Mouse (Mus musculus) brain, embryonic 18.5 days (tissue): Measurements from ENCODE around the gene Gm17509.

Source experiments
- DNase-seq: peaks from one replicate; pipeline ENCODE4 v3.0.0-alpha.2; 2012; ENCODE audit warnings: low read depth, low spot score

Gene Gm17509

DNA sequence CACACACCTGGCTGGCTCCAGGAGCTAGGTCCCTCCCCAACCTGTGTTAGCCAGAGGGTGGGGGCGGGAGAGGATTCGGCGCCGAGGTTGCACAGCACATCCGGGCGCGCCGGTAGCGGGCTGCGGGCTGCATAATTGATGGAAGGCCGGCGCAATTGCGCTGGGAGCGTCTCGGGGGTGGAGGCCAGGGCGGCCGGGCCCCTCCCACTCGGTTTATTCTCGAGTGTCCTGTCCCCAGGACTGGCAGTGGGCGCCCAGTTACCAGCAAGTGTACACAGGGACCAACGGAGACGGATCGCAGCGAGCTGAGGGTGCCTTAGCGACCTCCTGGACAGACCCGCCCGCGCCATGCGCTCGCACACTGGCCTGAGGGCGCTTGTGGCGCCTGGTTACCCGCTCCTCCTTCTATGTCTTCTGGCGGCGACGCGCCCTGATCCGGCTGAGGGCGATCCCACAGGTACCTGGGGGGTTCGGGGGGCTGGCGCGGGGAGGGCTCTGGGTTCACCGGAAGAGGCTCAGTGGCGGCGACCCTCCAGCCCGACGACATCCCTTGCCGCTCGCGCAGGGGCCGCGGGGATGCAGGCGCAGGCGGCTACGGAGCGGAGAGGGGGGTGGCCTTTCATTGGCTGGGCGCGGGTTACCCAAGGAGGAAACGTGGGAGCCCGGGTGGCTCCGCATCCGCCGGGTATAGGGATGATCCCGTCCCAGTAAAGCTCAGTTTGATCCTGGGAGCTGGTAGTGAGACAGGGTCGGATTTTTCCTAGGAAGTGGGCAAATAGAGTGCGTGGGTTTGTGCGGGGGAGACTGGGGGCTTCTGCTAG, at the start of gene Gm17509:
Gm17509 (minus strand) TSS at position 575 of the 821 bp plus-strand sequence.
- DNase-seq: peak; percentile 16

DNA sequence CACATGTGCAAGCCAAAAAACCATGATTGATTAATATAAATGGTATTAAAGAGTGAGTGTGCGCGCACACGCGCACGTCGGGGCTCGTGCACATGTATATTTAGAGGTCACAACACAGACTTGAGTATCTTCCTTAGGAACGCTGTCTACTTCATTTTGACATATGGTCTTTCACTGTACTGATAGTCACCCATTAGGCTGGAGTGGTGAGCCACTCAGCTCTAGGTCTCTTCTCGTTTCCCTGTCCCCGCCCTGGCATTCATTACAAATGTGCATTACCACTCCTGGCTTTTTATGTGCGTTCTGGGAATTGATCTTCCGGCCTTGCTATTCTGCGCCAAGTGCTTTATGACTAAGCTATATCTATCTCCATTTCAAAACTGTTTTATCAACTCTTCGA, 47.1 kb upstream of the Gm17509 start:
- no peak for DNase-seq

DNA sequence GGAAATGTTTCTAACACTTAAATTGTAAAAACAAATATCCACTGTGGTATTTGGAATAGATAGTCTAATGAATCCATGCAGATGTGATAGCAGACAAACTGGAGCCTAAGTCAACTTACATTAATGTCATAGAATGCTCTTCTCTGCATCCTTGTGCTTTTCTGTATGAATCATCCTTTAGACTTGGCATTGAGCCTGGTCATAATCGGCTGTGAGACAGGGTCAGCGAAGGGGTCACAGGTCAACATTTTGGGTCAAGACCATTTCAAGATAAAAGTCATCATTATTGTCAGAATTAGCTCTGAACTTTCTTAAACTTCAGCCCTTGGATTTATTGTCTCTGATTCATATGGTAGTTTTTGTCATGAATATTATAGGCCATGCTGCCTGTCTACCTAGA, 45.3 kb upstream of the Gm17509 start:
- DNase-seq: no peak

DNA sequence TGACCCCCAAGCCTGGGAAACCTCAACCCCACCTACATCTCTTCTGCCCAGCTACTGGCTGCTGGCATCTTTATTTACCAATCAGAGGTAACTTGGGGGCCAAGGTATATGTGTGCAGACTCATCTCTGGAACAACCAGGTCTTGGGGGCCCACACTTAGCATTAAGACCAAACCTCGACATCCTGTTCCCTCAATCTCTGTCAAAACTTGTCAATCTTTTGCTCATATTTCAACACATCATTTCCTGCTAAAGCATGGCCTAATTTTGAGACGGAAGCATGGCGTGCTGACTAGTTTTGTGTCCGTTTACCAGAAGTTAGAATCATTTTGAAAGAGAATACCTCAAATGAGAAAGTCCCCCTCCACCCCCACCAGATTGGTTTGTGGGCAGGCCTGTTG, 39.8 kb upstream of the Gm17509 start:
- DNase-seq: no peak

DNA sequence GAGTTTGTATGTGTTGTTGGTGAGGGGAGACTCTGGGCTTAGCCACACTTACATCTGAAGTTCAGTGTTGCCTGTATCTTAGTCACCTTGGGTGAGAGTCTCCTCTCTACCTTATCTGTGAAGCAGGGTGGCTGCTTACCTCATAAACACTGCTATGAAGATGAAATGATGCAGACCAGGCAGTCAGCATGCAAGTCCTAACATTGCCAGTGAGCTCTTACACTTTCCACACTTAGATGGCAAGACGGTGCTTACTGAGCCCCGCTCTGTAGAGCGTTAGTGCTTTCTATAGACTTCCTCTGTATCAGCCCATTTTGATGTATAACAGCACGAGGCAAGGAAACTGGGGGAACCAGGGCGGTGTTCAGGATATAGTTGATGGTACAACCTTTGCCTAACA, 21.7 kb upstream of the Gm17509 start:
- DNase-seq: no peak

DNA sequence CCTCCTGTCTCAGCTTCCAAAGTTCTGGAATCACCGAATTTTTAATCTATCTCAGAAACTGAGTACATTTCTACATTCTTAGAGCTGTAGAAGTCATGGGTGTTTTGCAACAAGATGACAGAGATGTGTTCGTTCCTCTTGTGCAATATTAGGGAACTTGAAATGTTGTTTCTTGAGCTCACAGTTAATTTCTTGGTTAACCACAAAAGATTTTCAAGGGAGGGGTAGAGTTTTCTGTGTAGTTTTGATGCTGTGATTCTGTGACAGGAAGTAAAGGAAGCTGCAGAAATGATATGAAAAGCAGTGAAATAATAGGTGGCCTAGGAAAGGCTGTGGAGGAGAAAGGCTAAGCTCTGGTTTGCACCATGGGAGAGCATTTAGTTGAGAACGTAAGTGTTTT, 21.2 kb upstream of the Gm17509 start:
- DNase-seq: no peak

DNA sequence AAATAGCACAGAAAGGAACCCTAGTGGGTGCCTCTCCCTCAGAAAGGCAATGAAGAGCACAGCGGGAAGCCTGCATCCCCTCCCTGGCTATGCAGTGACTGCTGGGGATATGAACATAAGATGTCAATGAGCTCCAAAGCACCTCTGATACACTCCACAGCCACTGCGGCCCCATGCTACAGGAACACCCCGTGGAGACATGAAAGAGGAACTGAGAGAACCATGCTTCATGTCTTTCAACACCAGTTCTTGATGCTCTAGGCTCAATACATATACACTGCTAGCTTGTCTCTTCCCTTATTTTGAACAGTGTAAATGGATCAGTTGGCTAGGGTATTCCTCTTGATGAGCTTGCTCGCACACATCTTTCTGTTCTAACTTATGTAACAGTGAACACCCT, 16.2 kb upstream of the Gm17509 start:
- DNase-seq: no peak

DNA sequence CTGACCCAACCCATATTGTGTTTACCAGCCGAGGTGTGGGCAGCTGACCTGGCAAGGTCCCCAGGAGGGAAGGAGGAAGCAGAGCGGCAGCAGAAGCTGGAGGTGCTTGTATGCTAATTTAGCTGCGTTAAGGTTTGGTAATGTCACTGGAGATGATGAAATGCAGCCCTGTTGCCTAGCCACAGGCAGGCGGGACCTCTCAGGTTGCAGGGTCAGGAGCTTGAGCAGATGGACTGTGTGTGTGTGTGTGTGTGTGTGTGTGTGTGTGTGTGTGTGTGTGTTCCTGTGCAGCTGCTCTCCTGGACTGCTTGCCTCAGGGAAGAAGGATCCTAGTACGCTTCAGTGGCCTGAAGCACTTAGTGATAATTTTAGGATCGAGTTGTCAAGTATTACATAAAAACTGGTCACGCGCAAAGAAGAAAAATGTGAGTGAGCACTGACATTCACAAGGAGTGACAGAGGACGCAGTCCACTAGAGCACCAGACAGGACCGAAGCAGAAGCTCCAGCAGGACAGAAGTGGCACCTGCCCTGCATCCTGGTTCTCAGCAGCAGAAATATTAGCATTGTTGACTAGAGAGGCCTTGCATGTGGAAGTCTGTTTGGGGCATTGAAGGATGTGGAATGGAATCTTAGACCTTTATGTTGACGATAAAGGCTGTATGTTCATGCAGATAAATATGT, 14.8 kb upstream of the Gm17509 start:
- DNase-seq: no peak

DNA sequence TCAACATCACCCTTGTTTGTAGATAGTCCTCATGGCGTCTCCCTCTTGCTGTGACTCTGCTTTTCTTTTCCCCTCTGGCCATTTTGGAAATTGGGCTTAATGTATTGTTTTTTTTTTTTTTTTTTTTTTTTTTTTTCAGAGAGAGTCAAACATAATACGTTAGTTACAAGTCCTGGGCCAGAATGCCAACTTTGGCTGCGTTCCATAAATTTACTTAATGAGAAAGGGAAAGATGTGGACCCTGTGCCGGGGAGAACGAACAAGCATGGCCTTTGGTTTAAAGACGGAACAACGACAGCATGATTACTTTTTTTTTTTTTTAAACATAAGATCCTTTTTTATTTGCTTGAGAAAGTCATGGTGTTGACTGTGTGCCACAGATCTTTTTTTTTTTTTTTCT, 13.6 kb upstream of the Gm17509 start:
- no peak for DNase-seq

DNA sequence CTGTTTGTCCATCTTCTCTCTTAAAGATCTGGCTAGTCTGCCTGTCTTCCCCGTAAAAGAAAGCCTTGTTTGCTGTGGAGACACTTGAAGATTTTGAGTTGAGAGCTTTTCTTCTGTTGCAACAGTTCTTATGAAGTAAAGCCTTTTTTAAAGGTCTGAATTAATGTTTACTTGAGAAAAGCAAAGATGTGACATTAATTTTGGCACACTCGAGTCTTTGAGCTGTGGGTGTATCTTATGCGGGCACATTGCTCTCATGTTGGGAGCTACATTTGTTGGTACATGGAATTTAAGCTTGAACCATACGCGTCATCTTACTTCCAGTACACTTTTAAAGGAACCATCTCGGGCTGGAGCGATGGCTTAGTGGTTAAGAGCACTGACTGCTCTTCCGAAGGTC, 12.9 kb upstream of the Gm17509 start:
- DNase-seq: no peak

DNA sequence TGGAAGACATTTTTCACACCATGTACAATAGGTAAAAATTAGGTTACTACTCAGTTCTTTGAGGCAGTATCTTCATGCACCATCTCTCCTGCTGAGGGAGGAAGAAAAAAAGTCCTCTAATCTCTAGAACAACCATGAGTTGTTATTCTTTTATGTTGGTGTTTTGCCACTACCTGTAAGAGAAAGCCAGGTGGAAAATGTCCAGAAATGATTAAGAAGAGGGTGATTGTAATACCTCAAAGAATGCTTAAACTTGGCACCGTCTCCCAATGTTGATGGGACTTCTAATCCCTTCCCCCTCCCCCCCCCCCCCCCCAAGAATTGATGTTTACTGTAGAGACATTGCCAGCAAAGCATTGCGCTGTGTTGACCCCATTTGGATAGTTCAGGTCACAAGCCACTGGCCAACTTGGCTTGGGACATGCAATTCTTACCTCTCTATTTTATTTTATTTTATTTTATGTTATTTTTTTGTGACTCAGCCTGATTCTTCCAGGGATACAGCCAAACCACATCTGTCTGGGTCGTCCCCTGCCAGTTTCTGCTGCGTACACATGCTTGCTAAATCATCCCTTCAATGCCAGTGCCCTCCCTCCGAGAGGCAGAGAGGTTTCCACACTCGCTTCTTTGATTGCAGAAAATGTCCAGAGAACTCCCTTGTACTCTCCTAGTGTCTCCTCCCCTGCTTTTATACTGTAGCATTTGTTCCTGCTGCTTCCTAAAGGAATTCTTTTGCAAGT, 9.7 kb upstream of the Gm17509 start:
- no peak for DNase-seq

DNA sequence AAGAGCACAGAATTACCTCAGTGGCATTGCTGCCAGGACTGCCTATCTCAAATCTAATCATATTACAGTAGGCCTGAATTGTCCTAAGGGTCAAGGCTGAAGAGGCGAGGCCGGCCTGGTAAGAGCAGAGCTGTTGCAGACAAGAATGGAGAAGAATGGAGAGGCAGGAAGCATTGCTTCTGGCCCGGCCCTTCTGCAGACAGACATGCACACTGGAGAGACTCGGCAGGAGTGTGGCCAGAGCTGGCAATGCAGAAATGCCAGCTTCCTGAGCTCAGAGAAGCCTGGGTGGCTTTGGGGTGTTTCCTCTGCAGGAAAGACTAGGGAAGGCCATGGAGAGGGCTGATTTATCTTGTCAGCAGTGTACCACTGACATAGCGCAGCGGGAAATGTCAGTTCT, 4.7 kb upstream of the Gm17509 start:
- no peak for DNase-seq

DNA sequence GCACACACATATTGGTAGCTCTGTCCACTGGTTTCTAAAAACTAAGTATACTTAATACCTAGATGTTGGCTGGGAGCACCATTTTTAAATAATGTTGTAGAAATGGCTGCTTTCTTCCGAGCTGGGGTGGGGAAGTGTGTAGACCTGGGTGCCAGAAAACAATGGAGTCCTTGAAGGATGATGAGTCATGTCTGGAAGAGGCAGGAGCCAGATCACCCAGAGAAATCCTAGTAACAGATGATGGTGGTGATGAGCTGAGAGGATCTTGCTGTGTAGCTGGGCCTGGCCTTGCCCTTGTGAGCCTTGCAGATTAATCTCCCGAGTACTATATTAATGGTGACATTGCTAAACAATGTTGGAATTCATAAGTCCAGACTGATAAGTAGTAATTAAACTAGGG, 4.0 kb upstream of the Gm17509 start:
- DNase-seq: no peak

DNA sequence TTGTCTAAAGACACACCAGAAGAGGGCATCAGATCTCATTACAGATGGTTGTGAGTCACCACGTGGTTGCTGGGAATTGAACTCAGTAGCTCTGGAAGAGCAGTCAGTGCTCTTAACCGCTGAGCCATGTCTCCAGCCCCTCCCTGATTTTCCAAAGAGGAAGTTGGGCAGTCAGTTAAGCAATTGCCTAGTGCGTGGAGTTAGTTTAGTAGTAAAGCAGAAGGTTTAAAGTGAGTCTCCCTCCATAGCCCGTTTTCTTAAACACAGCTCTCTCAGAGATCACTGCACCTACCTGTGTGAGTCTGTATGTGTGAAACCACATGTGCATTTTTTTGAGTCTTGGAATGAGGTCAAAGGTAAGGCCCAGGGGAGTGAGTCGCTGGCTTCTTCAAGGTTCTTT, 2.2 kb upstream of the Gm17509 start:
- DNase-seq: no peak

DNA sequence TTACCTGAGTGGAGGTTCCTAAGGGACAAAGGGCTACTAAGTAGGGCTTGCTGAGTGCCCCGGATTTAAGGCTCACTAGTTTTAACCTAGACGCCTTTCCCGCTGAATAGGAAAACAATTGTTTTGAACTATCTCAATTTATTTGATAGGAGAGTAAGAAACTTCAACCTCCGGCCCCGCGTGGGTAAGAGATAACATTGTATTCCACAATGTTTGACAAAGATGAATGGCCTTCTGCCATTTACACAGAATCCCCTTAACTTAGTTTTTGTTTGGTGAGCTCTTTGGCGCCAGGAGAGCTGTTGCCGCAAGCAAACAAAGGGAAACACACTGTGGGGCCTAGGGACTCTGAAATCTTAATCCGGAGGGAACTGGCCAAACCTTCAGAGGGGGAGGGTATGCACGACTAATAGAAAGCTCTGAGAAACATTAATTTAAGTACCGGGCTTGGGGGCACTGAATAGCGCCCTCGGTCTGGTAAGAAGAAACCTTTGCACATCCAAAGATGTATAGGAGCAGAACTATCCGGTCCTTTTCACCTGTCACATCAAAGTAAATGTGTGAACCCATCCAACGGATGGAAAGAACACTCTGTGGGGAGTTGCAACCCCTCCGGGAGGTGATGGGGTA, 889 bp downstream of the Gm17509 start:
- DNase-seq: no peak

DNA sequence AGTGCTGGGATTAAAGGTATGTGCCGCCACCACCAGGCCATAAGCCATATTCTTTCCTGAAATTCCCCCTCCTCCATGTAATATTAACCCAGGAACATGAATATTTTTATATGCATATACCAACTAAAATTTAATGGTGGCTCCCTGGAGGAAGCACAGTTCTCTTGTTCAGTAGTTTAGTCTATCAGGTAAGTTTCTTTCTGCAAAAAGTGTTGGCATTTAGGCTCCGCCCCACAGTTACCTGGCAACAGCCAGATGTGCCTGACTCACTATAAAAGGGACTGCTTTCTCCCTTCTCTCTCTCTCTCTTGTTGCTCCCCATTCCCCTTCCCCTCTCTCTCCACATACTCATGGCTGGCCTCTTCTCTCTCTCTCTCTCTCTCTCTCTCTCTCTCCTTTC, 2.8 kb downstream of the Gm17509 start:
- DNase-seq: no peak

DNA sequence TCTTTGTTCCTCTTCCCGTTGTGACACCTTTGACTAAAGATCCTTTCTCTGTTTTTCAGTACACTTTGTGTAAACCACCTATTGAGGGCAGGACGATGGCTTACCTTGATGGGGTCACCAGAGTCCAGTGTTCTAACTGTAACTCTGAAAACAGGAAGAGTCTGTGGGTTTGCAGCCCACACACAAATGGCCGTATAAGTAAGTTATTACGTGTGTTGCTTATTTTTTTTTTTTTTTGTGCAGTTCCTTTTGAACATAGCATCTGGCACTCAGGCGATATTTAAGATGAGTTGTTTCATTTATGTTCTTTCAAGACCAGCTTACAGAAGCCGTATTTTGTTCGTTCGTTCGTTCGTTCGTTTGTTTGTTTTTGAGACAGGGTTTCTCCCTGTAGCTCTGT, 3.3 kb downstream of the Gm17509 start:
- no peak for DNase-seq

DNA sequence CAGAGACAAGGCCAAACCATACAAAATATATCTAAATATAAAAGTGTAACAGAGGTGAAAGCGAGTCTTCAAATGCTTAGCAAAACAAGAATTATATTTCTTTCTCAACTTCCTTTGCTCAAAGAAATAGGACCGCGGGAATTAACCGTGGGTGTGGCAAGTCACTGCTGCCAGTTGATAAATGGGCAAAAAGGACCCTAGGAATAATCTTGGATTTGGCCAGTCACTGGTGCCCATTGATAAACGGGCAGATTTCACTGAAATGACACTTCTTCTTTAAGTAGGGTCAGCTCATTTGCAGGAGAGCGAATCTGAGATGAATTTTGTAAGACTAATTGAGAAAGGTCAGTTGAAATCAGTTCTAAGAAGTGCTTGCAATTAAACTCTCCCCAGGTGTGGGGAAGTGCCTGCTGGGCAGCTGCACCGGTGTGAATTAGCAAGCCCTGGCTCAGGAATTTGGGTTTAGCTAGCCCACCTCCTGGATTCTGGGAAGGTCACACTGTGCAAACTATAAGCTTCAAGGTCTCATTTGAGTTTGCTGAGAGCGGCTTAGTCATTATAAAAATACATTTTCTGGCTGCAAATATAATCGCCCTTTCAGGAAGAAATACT, 4.0 kb downstream of the Gm17509 start:
- DNase-seq: no peak

DNA sequence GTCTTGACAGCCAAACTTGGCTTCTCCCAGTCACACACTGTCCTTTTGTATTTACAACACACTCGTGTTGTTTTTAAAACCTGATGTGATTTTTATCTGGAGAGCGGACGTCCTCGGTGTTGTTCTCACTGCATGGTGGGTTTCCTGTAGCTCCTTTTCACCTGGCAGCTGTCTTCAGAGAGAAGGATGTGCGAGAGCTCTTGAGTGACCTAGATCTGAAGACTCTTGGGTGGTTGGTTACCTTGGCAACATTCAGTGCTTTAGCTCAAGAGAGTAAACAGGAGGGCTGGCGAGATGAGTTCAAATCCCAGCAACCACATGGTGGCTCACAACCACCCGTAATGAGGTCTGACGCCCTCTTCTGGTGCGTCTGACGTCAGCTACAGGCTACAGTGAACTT, 4.7 kb downstream of the Gm17509 start:
- no peak for DNase-seq

DNA sequence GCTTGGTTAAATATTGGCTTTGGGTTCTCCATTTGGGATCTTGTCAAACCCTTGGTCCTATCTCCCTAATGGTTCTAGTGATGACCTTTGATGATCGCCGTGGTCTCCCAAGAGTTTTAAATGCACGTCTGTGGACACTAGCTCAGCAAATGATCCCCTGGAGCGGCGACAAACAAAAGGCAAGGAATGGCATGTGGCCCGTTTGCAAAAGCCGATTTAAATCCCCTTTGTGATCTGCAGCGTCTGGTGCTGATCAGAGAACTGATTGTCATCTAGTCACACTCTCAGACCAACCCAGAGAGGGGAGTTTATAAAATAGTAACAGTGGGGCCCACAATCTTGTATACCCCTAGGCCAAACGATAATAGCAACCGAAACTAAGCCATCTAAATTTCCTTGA, 5.4 kb downstream of the Gm17509 start:
- no peak for DNase-seq

DNA sequence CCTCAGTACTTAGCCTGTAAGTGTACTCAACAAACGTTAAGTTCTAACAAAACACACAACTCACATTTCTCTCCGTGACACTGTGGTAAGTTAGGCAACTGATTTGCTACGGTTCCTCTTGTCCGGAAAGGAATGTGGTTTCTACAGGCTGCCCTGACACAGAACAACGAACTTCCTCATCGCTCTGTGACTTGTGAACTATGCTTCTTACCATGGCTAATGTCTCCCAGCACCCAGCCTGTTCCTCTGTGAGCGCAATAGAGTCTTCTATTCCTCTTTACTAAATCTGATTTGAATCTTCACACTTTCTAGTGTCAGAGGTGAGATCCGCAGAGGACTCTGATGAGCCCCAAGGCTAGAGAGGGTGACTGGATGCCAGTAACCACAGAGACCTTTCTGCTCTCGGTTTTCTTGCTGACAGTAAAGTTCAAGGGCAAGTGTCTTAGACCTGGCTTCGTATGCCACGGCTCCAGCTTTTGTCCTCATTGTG, 9.4 kb downstream of the Gm17509 start:
- no peak for DNase-seq

DNA sequence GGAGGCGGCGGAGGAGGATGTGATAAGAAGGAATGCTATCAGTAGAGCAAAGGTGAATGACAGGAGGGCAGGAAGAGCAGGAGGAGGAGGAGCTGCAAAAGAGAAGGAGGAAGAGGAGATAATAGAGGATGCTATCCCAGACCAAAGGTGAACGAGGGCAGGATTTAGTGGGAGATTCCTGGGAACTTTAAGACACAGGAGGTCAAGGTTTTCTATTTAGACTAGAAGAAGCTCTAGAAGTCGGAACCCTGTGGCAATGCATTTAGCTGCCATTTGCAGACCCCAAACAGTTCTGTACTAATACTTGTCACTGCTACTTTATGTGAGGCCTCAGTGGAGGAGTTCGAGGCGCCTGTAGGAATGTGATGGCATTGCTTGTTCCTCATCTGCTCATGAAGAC, 12.6 kb downstream of the Gm17509 start, which contains the start of gene Emb:
Emb (plus strand) TSS at position 301 of the 400 bp plus-strand sequence.
- no peak for DNase-seq
